Mouse (Mus musculus): ENCODE data around the gene Gnaq. TPM values are rescaled to one million over a fixed set of nuclear protein-coding genes. Genes with fewer than 3 reads are reported as not detected.
A peak's percentile ranks its signal among the peaks of the same experiment; 100 is the strongest.

Gene Gnaq
- polyA plus RNA-seq, 1 experiment from 2014 or later, result 60.5 TPM

DNA sequence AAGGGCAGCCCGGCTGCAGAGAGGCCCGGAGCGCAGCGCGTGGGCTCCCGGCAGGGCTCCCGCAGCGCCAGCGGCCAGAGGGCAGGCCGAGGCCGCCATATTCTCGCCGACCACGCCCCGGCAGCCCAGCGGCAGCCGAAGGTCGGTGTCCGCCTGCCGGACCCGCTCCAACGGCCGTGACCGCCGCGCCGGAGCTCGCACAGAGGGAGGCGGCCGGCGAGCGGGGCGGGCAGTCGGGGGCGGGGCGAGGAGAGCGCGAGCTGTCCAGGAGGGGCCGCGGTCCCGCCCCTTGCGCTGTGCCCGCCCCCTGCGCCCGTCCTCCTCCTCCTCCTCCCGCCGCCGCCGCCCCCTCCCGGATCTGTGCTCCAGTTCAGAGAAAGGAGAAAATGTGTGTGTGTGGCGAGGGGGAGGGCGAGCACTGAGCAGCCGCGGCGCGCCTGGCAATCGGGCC, 266 bp upstream of the Gnaq start:
- H3K36me3 ChIP-seq (ENCODE audit: inconsistent target), result no peaks in the 10 kb centered on the region
- H3K4me3 ChIP-seq (ENCODE audit: inconsistent target), result peak overlapping the region; percentile 31
- WGBS (ENCODE audit: missing documents), result 0% methylated on average over 30 of the region's 57 CpGs
- H3K27ac ChIP-seq, result peak overlapping the region; percentile 71
- H3K79me2 ChIP-seq (ENCODE audit: inconsistent target), result peaks cover 39% of the 10 kb centered on the region

DNA sequence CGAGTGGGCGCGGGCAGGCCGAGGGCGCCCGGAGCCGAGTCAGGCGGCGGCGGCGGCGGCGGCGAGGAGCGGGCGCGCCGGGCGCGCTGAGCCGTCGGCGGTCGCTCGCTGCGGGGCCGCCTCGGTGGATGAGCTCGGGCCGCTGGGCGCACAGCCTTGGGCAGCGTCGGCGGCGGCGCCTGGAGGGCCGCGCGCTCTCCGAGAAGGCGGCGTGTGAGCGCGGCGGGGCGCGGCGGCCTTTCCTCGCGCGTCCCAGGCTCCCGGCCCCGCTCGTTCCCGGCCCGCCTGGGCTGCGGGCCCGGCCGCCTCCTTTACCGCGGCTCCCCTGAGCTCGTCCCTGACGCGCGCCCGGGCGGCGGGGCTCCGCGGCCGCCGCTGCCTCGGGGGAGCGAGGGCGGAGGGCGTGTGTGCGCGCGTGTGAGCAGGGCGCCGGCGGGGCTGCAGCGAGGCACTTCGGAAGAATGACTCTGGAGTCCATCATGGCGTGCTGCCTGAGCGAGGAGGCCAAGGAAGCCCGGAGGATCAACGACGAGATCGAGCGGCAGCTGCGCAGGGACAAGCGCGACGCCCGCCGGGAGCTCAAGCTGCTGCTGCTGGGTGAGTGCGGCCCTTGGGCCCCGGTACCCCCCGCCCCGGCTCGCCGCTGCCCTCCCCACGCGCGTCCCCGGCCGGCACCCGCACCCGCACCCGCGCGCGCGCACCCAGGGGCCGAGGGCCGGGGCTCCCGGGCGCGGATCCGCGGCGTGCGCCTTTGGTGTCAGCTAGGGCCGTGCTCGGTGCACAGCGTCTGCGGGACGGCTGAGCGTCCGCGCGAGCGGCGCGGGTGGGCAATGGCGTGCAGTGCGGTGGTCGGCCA, 462 bp downstream of the Gnaq start:
- Histone ChIP-seq H3K36me3 (ENCODE audit: inconsistent target) (no peaks in the 10 kb centered on the region), H3K27ac (peak overlapping the region; percentile 73)
- under 1% methylated on average over 122 of the region's 139 CpGs for WGBS (ENCODE audit: missing documents)

GRCm38 (mm10) chr19:16133721-16134570, 1.3 kb downstream of the Gnaq start:
- WGBS (ENCODE audit: missing documents), result 11% methylated on average over 25 of the region's 25 CpGs

More for the DNA sequence above, 462 bp downstream of the Gnaq start:
- Histone ChIP-seq H3K4me3 (ENCODE audit: inconsistent target) (peak overlapping the region; percentile 64), H3K79me2 (ENCODE audit: inconsistent target) (peaks cover 46% of the 10 kb centered on the region)

GRCm38 (mm10) chr19:16138064-16138580, 5.5 kb downstream of the Gnaq start:
- 83% methylated on average over 5 of the region's 5 CpGs for WGBS (ENCODE audit: missing documents)
- H3K36me3 ChIP-seq (ENCODE audit: inconsistent target), result no peaks in the 10 kb centered on the region

More at GRCm38 (mm10) chr19:16133721-16134570, 1.3 kb downstream of the Gnaq start:
- H3K36me3 ChIP-seq (ENCODE audit: inconsistent target), result no peaks in the 10 kb centered on the region
- peak overlapping the region; percentile 73 for H3K27ac ChIP-seq
- peak overlapping the region; percentile 64 for H3K4me3 ChIP-seq (ENCODE audit: inconsistent target)
- peaks cover 55% of the 10 kb centered on the region for H3K79me2 ChIP-seq (ENCODE audit: inconsistent target)

DNA sequence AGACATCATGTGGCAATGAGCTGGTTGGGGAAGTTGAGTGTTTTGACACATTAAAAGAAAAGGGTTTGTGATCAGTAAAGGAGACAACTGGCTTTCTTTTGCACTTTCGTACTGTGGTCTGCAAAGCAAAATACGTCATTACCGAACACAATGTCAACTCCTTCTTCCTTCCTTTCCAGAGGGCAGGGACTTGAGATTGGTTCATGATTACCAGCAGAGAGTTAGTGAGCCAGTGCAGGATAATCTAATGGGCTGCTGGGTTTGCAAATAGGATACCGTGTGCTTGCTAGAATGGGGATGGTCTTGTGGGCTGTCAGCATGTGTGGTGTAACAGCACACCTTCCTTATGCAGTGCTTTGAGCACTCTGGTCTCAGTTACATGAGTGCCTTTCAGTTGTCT, 8.1 kb downstream of the Gnaq start:
- H3K79me2 ChIP-seq (ENCODE audit: inconsistent target), result peaks cover 94% of the 10 kb centered on the region
- no peak overlapping the region for H3K4me3 ChIP-seq (ENCODE audit: inconsistent target)
- peak overlapping the region; percentile 94 for H3K27ac ChIP-seq
- no peaks in the 10 kb centered on the region for H3K36me3 ChIP-seq (ENCODE audit: inconsistent target)
- WGBS (ENCODE audit: missing documents), result 0% methylated on average over 4 of the region's 4 CpGs

More at GRCm38 (mm10) chr19:16138064-16138580, 5.5 kb downstream of the Gnaq start:
- Histone ChIP-seq H3K79me2 (ENCODE audit: inconsistent target) (peaks cover 91% of the 10 kb centered on the region), H3K4me3 (ENCODE audit: inconsistent target) (no peak overlapping the region), H3K27ac (no peak overlapping the region)

DNA sequence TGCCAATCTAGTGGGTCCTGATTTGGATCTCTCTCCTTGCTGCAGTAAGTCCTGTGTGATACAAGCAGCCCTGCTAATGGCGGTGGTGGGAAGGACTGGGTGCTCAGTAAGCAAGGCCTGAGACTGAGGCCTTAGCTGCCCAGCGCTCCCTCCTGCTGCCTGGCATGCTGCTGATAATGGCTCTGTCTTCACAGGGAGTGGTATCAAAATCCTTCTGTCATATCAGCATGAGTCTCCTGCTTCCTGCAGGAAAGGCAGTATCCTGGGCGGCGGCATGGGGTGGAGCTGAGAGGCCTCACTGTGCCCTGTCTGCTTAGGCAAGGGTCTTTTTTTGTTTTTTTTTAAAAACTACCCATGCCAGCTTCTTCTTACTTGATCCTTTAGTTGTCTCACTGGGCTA, 9.2 kb downstream of the Gnaq start:
- no peaks in the 10 kb centered on the region for H3K36me3 ChIP-seq (ENCODE audit: inconsistent target)

GRCm38 (mm10) chr19:16142990-16143389, 10.4 kb downstream of the Gnaq start:
- H3K4me3 ChIP-seq (ENCODE audit: inconsistent target), result no peak overlapping the region
- WGBS (ENCODE audit: missing documents), result 91% methylated on average over 10 of the region's 10 CpGs
- H3K79me2 ChIP-seq (ENCODE audit: inconsistent target), result peaks cover 94% of the 10 kb centered on the region
- no peaks in the 10 kb centered on the region for H3K36me3 ChIP-seq (ENCODE audit: inconsistent target)
- peak overlapping the region; percentile 94 for H3K27ac ChIP-seq

More for the DNA sequence above, 9.2 kb downstream of the Gnaq start:
- Histone ChIP-seq H3K27ac (peak overlapping the region; percentile 94), H3K79me2 (ENCODE audit: inconsistent target) (peaks cover 94% of the 10 kb centered on the region), H3K4me3 (ENCODE audit: inconsistent target) (no peak overlapping the region)
- WGBS (ENCODE audit: missing documents), result 48% methylated on average over 4 of the region's 4 CpGs

GRCm38 (mm10) chr19:16147446-16147845, 14.8 kb downstream of the Gnaq start:
- Histone ChIP-seq H3K27ac (no peak overlapping the region), H3K79me2 (ENCODE audit: inconsistent target) (peaks cover 100% of the 10 kb centered on the region), H3K36me3 (ENCODE audit: inconsistent target) (no peaks in the 10 kb centered on the region), H3K4me3 (ENCODE audit: inconsistent target) (no peak overlapping the region)
- 92% methylated on average over 6 of the region's 6 CpGs for WGBS (ENCODE audit: missing documents)

DNA sequence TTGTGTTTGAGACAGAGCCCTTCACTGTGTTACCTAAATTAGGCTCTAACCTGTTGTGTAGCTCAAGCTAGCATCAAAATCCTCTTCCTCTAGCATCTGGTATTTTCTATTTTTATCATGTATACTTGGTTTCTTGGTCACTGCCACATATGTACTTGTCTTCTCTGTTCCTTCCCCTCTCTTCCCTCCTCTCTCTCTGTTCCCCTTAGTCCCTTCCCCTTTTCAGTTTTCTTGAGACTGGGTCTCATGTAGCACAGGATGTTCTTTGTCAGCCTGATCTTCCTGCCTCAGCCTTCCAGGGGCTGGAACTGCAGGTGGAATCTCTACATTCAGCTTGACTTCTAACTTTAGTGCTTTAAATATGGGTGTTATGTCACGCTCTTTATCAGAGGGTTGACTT, 16.5 kb downstream of the Gnaq start:
- Histone ChIP-seq H3K79me2 (ENCODE audit: inconsistent target) (peaks cover 100% of the 10 kb centered on the region), H3K27ac (peak overlapping the region; percentile 57), H3K36me3 (ENCODE audit: inconsistent target) (no peaks in the 10 kb centered on the region), H3K4me3 (ENCODE audit: inconsistent target) (no peak overlapping the region)
- 54% methylated on average over 1 of the region's 1 CpGs for WGBS (ENCODE audit: missing documents)

GRCm38 (mm10) chr19:16150328-16150727, 17.7 kb downstream of the Gnaq start:
- Histone ChIP-seq H3K4me3 (ENCODE audit: inconsistent target) (no peak overlapping the region), H3K27ac (no peak overlapping the region), H3K79me2 (ENCODE audit: inconsistent target) (peaks cover 100% of the 10 kb centered on the region), H3K36me3 (ENCODE audit: inconsistent target) (no peaks in the 10 kb centered on the region)
- WGBS (ENCODE audit: missing documents), result 96% methylated on average over 7 of the region's 7 CpGs

- Histone ChIP-seq H3K4me3 (ENCODE audit: inconsistent target) (no peak overlapping the region), H3K27ac (no peak overlapping the region), H3K36me3 (ENCODE audit: inconsistent target) (no peaks in the 10 kb centered on the region), H3K79me2 (ENCODE audit: inconsistent target) (peaks cover 100% of the 10 kb centered on the region)
- 91% methylated on average over 3 of the region's 3 CpGs for WGBS (ENCODE audit: missing documents)
These were observed 21.2 kb downstream of the Gnaq start for GRCm38 (mm10) chr19:16153851-16154250.

- Histone ChIP-seq H3K27ac (no peak overlapping the region), H3K79me2 (ENCODE audit: inconsistent target) (peaks cover 100% of the 10 kb centered on the region), H3K36me3 (ENCODE audit: inconsistent target) (no peaks in the 10 kb centered on the region), H3K4me3 (ENCODE audit: inconsistent target) (no peak overlapping the region)
These were observed 21.8 kb downstream of the Gnaq start for GRCm38 (mm10) chr19:16154480-16154879.

DNA sequence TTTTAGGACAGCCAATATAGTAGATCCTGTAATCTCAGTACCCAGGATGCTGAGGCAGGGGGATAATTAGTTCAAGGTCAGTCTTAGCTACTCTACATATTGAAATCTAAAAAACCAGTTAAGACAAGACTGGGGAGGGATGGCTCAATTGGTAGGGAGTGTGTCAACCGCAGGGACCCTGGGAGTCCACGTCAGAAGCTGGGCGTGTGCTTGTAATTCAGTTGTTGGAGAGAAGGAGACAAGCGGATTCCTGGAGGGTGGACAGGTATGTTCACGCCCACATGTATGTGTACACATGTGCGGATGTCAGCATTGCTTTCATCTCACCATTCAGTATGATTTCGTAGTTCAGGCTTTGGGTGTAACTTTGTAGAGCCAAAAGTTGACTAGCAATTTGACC, 24.5 kb downstream of the Gnaq start:
- Histone ChIP-seq H3K36me3 (ENCODE audit: inconsistent target) (no peaks in the 10 kb centered on the region), H3K4me3 (ENCODE audit: inconsistent target) (no peak overlapping the region), H3K27ac (no peak overlapping the region), H3K79me2 (ENCODE audit: inconsistent target) (peaks cover 100% of the 10 kb centered on the region)
- WGBS (ENCODE audit: missing documents), result 99% methylated on average over 6 of the region's 7 CpGs

DNA sequence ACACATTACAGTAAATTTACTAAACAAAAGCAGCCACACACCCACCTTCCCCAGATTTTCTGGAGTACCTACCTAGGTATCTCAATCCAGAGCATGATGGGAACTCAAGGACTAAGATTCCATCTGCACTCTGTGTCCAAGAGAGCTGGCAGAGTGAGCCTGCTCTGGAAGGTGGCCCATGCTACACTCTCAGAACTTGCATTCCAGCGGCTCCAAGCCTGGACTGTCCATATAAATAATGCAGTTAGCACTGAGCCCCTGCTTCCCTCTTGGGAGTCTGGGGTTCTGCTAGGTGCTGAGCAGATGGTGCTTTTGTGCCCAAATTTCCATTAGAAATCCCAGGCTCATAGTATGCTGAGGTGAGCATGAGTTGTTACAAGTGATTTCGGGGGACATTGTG, 28.1 kb downstream of the Gnaq start:
- Histone ChIP-seq H3K79me2 (ENCODE audit: inconsistent target) (peaks cover 100% of the 10 kb centered on the region), H3K36me3 (ENCODE audit: inconsistent target) (peaks cover 6% of the 10 kb centered on the region; the same call in 1 of the 2 replicates), H3K4me3 (ENCODE audit: inconsistent target) (no peak overlapping the region), H3K27ac (no peak overlapping the region; the same call in 1 of the 2 replicates)
- WGBS (ENCODE audit: missing documents), result 94% methylated on average over 2 of the region's 2 CpGs
